Mouse (Mus musculus) lung, embryonic 16.5 days (tissue): ENCODE measurements around the gene Esyt1. TPM values are rescaled to one million over a fixed set of nuclear protein-coding genes. Genes with fewer than 3 reads are reported as not detected.
"Not testable (repeated sequence)": the region's sequence is repeated elsewhere in the genome, so short reads cannot be mapped to it uniquely, and the experiment has no call there.

ENCODE experiments used
- ATAC-seq: fragments of 200-750 bp; cut with Nextera tagmentation; 2 replicates; pipeline ENCODE4 v1.8.0; 2017; ENCODE audit warnings: low read depth, mild to moderate bottlenecking, moderate library complexity
- H3K27ac ChIP-seq: fragments of 300-500 bp; sonication (generic); 2 replicates; pipeline ENCODE4 v1.5.1; 2014; ENCODE audit warnings: mild to moderate bottlenecking, control low read depth, low read length
- H3K27me3 ChIP-seq: fragments of 300-500 bp; sonication (generic); 2 replicates; pipeline ENCODE4 v1.6.1; 2014; ENCODE audit warnings: low read depth, low read length, mixed read lengths; ENCODE audit not compliant: control insufficient read depth, insufficient read depth
- H3K36me3 ChIP-seq: fragments of 300-500 bp; sonication (generic); 2 replicates; pipeline ENCODE4 v1.6.1; 2014; ENCODE audit warnings: low read length; ENCODE audit not compliant: control insufficient read depth, insufficient read depth
- H3K4me1 ChIP-seq: fragments of 300-500 bp; sonication (generic); replicated peaks from 2 replicates; pipeline ENCODE4 v1.6.1; 2014; ENCODE audit warnings: low read length, mixed read lengths; ENCODE audit not compliant: control insufficient read depth, insufficient read depth
- H3K4me2 ChIP-seq: fragments of 300-500 bp; sonication (generic); 2 replicates; pipeline ENCODE4 v1.6.1; 2014; ENCODE audit warnings: low read depth, low read length, control low read depth
- H3K4me3 ChIP-seq: fragments of 300-500 bp; sonication (generic); 2 replicates; pipeline ENCODE4 v1.5.1; 2014; ENCODE audit warnings: mild to moderate bottlenecking, low read length, control low read depth
- H3K9ac ChIP-seq: fragments of 300-500 bp; sonication (generic); 2 replicates; pipeline ENCODE4 v1.6.1; 2014; ENCODE audit warnings: low read length, control low read depth
- H3K9me3 ChIP-seq: fragments of 300-500 bp; sonication (generic); 2 replicates; pipeline ENCODE4 v1.6.1; 2016; ENCODE audit warnings: low read length; ENCODE audit not compliant: control insufficient read depth
- WGBS: fragments of 180-500 bp; shearing (Covaris S2); extraction: QIAGEN DNeasy Blood & Tissue Kit; methylation state at CpG from one replicate; pipeline ENCODE4 v1.1.7; 2014; 5-methylcytosine and 5-hydroxymethylcytosine counted together
- polyA plus RNA-seq: library from polyadenylated mRNA; unstranded; fragments of >200 nt; fragmentation: Nextera tagmentation; extraction: Ambion mirVana; gene quantifications from 2 replicates; pipeline ENCODE4 v1.2.1, GENCODE M21; 2015

The Esyt1 gene
- polyA plus RNA-seq, 1 experiment from 2014 or later, result 32.5 TPM

DNA sequence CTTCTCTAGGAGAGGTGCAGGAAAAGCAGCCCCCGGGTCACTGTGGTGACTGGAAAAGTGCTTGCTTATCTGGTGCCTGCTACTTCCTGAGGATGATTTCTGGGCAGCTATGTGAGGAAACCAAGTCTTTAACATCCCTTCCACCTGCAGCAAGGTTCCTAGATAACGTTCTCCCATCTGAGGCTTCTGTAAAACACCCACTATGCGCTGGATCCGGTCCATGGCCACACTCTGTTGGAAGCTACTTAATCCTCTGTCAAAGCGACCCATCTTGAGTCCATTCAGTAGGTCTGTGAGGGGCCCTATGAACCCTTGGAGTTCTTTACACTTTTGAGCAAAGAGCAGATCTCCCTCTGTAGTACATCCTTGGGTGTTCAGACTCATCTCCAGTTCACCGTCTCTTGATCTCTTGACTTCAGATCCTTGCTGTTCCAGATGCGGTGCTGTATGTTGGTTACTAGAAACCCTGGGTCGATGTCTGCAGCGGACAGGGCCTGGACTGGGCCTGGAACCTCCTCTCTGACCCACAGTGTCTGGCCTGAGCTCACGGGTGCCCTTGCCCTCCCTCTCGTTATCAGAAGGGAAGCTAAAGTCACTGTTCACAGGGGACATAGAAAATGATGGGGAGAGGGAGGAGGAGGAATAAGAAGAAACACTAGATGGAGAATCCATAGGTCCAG, 24.6 kb upstream of the Esyt1 start:
- ATAC-seq, H3K27me3 ChIP-seq, H3K27ac ChIP-seq, H3K36me3 ChIP-seq, H3K4me2 ChIP-seq, H3K4me3 ChIP-seq, H3K9ac ChIP-seq, H3K9me3 ChIP-seq: not testable (repeated sequence)
- 81% methylated on average over 11 of the region's 11 CpGs for WGBS
- H3K4me1 ChIP-seq, result peaks cover 10% of the 10 kb centered on the region; the same call in 1 of the 2 replicates

GRCm38 (mm10) chr10:128549682-128550057, 24.0 kb upstream of the Esyt1 start:
- not testable (repeated sequence) for H3K36me3 ChIP-seq, H3K4me2 ChIP-seq, H3K4me3 ChIP-seq, ATAC-seq, H3K27me3 ChIP-seq, H3K9ac ChIP-seq, H3K9me3 ChIP-seq
- Histone ChIP-seq H3K27ac (peak overlapping the region; percentile 39; the same call in 1 of the 2 replicates), H3K4me1 (peaks cover 10% of the 10 kb centered on the region; the same call in 1 of the 2 replicates)
- 61% methylated on average over 6 of the region's 6 CpGs for WGBS

GRCm38 (mm10) chr10:128548947-128549681, 23.4 kb upstream of the Esyt1 start, which contains the start of gene Rpl41:
TSS of gene Rpl41 (minus strand) at chr10:128549305.
- peak; percentile 93 for ATAC-seq
- no peaks in the 10 kb centered on the region for H3K27me3 ChIP-seq
- peaks cover 10% of the 10 kb centered on the region; the same call in 1 of the 2 replicates for H3K4me1 ChIP-seq
- H3K9ac ChIP-seq, result peak within 1 kb of the TSS; percentile 94
- peak within 1 kb of the TSS; percentile 97 for H3K27ac ChIP-seq
- peaks cover 11% of the 10 kb centered on the region for H3K36me3 ChIP-seq
- no peaks in the 10 kb centered on the region for H3K9me3 ChIP-seq
- peak within 1 kb of the TSS; percentile 91 for H3K4me2 ChIP-seq
- WGBS, result under 1% methylated on average over 31 of the region's 31 CpGs
- peak within 1 kb of the TSS; percentile 88 for H3K4me3 ChIP-seq

DNA sequence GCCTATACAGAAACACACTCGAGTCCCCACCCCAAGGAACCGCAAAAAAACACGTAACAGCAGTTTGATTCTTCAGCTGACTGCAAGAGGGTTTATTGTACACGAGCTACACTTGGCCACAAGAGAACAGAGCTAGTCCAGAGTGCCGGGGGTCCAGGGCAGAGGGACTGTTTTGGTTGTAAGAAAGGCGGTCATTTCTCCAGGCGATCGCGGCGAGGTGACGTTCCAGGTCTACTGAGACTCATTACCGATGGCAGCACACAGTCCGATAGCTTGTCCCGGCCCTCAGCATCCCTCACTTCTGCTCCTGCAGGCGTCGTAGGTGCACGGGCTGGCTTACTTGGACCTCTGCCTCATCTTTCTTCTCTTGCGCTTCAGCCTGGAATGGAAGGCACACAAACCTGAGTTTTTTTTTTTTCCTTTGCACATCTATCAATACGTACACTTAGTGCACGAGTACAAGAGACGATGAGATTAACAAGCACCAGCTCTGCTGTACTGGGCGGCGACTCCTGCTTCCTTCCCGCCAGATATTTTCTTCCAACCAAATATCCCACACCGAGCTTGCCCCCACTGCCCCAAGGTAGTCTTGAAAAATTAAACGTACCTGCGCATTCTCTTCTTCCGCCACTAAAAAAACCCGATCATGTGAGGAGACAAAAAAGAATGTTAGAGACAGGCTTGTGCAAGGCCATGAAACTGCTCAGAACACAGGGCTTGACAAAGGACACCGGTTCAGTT, 22.6 kb upstream of the Esyt1 start:
- WGBS, result under 1% methylated on average over 28 of the region's 30 CpGs
- H3K36me3 ChIP-seq, result peaks cover 16% of the 10 kb centered on the region
- peak overlapping the region; percentile 88 for H3K4me3 ChIP-seq
- peak overlapping the region; percentile 97 for H3K27ac ChIP-seq
- not testable (repeated sequence) for H3K27me3 ChIP-seq, H3K9me3 ChIP-seq, ATAC-seq
- peaks cover 10% of the 10 kb centered on the region for H3K4me1 ChIP-seq
- peak overlapping the region; percentile 91 for H3K4me2 ChIP-seq
- H3K9ac ChIP-seq, result peak overlapping the region; percentile 94

GRCm38 (mm10) chr10:128547361-128548032, 21.8 kb upstream of the Esyt1 start, which contains the start of gene Zc3h10:
TSS of gene Zc3h10 (minus strand) at chr10:128547774.
- H3K36me3 ChIP-seq, result peaks cover 23% of the 10 kb centered on the region
- H3K9ac ChIP-seq, result peak within 1 kb of the TSS; percentile 94
- no peaks in the 10 kb centered on the region for H3K9me3 ChIP-seq
- H3K4me1 ChIP-seq, result peaks cover 10% of the 10 kb centered on the region
- no peaks in the 10 kb centered on the region for H3K27me3 ChIP-seq
- H3K4me3 ChIP-seq, result peak within 1 kb of the TSS; percentile 88
- peak within 1 kb of the TSS; percentile 97 for H3K27ac ChIP-seq
- WGBS, result under 1% methylated on average over 42 of the region's 50 CpGs
- peak; percentile 90 for ATAC-seq
- H3K4me2 ChIP-seq, result peak within 1 kb of the TSS; percentile 91

- Histone ChIP-seq H3K36me3 (peaks cover 28% of the 10 kb centered on the region), H3K27me3 (no peaks in the 10 kb centered on the region), H3K27ac (peak overlapping the region; percentile 97), H3K4me3 (peak overlapping the region; percentile 88), H3K9ac (peak overlapping the region; percentile 78), H3K4me1 (peaks cover 10% of the 10 kb centered on the region), H3K9me3 (no peaks in the 10 kb centered on the region), H3K4me2 (peak overlapping the region; percentile 91)
- no peak for ATAC-seq
- WGBS, result 17% methylated on average over 7 of the region's 7 CpGs
Observed at GRCm38 (mm10) chr10:128546787-128547186, 21.1 kb upstream of the Esyt1 start.

- Histone ChIP-seq H3K9ac (peak overlapping the region; percentile 78), H3K27ac (peak overlapping the region; percentile 97; the same call in 1 of the 2 replicates), H3K4me3 (peak overlapping the region; percentile 88), H3K4me2 (peak overlapping the region; percentile 91), H3K27me3 (no peaks in the 10 kb centered on the region), H3K36me3 (peaks cover 28% of the 10 kb centered on the region), H3K9me3 (no peaks in the 10 kb centered on the region), H3K4me1 (peaks cover 10% of the 10 kb centered on the region)
- ATAC-seq, result no peak
- WGBS, result 6% methylated on average over 4 of the region's 4 CpGs
Observed at GRCm38 (mm10) chr10:128546361-128546760, 20.7 kb upstream of the Esyt1 start.

GRCm38 (mm10) chr10:128545570-128545898, 19.9 kb upstream of the Esyt1 start:
- no peaks in the 10 kb centered on the region for H3K27me3 ChIP-seq
- H3K9ac ChIP-seq, result no peak overlapping the region
- H3K9me3 ChIP-seq, result no peaks in the 10 kb centered on the region
- H3K36me3 ChIP-seq, result peaks cover 28% of the 10 kb centered on the region
- no peak overlapping the region for H3K4me3 ChIP-seq
- no peak overlapping the region for H3K4me2 ChIP-seq
- H3K27ac ChIP-seq, result no peak overlapping the region
- peaks cover 10% of the 10 kb centered on the region for H3K4me1 ChIP-seq
- WGBS, result 78% methylated on average over 3 of the region's 3 CpGs
- ATAC-seq, result no peak
